Mouse (Mus musculus) liver, adult 10 weeks (tissue): ENCODE data around the gene Ago1. TPM values are rescaled to one million over a fixed set of nuclear protein-coding genes. Genes with fewer than 3 reads are reported as not detected.

Experiments
- polyA plus RNA-seq: library from polyadenylated mRNA; stranded (reverse); fragments of 350-450 nt; fragmentation: Illumina TruSeq; extraction: RNeasy Lipid Tissue Mini Kit (QIAGEN cat#74804); gene quantifications from one replicate; pipeline ENCODE4 v1.2.3, GENCODE M21; 2014; ENCODE audit warnings: low read depth, low replicate concordance

The Ago1 gene
- polyA plus RNA-seq = 8.2 TPM

GRCm38 (mm10) chr4:126468285-126468901 lies at the start of gene Ago1:
Ago1 (minus strand) TSS chr4:126468583.

GRCm38 (mm10) chr4:126429347-126430079 lies 38.9 kb downstream of the Ago1 start, which contains the start of gene Ago3:
Ago3 (minus strand) TSS chr4:126429556.

Other genes with a start within 250 kb of the Ago1 start
- 4.0 TPM for gene Map7d1, start 212.2 kb downstream of the Ago1 start, polyA plus RNA-seq
- gene Trappc3, start 206.3 kb downstream of the Ago1 start, polyA plus RNA-seq = 24.9 TPM
- 0.08 TPM for gene Col8a2, start 181.8 kb downstream of the Ago1 start, polyA plus RNA-seq
- not detected for gene Adprhl2, start 146.9 kb downstream of the Ago1 start, polyA plus RNA-seq
- not detected for gene Tekt2, start 142.9 kb downstream of the Ago1 start, polyA plus RNA-seq
- gene Ago3, start 39.0 kb downstream of the Ago1 start, polyA plus RNA-seq = 4.4 TPM
- gene Ago4, start 64.9 kb upstream of the Ago1 start, polyA plus RNA-seq = 3.1 TPM
- not detected for gene Clspn, start 88.4 kb upstream of the Ago1 start, polyA plus RNA-seq
- gene 5730409E04Rik, start 141.2 kb upstream of the Ago1 start, polyA plus RNA-seq = 2.9 TPM
- gene Psmb2, start 209.0 kb upstream of the Ago1 start, polyA plus RNA-seq = 66.5 TPM